Mouse (Mus musculus) kidney, adult 2 months (tissue): Measurements from ENCODE around the gene Mettl7a2.

ENCODE experiments used
- CTCF ChIP-seq: fragments of 200-500 bp; conservative IDR thresholded peaks from 2 replicates; pipeline ENCODE4 v1.5.1; 2011; ENCODE audit warnings: low read depth, mild to moderate bottlenecking, control low read depth, low read length, moderate library complexity, mixed read lengths; ENCODE audit not compliant: insufficient read depth, insufficient read length
- POLR2A ChIP-seq: fragments of 200-500 bp; IDR thresholded peaks from one replicate; pipeline ENCODE4 v1.6.1; 2011; ENCODE audit warnings: low read depth, low read length, control low read depth

GRCm38 (mm10) chr15:100320295-100320905 is 32.6 kb upstream of the Mettl7a2 start:
- TF ChIP-seq CTCF (no peak), POLR2A (no peak)
